Mouse (Mus musculus): ENCODE measurements around the gene Asgr2.

DNA sequence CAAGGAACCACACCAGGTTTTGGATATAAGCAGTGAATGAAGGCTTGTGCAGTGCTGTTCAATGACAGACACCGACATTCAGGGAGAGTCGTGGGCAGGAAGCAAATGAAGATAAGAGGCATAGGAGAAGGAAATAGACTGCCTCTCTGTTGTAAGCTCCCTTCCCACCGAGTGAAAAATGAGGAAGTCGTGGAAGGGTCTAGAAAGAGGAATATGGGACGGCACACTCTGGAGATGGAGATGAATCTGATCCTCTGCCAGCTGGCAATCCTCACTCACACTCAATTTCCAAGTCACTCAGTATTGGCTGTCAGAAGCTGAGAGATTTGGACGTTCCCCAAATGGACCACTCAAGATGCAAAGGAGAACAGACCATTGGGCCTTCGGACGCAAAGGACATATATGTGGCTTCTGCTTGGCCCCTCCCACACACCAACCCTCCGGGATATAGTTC is 37.5 kb downstream of the Asgr2 start, which contains the start of gene Mgl2:
- TF ChIP-seq CTCF (IDR thresholded peaks at IDR 0.05; ENCODE audit: low read depth, low read length), result no peak
- TF ChIP-seq GATA1 (IDR thresholded peaks at IDR 0.05; ENCODE audit: borderline replicate concordance, low read length), result no peak
- no peak for TF ChIP-seq POLR2AphosphoS5 (IDR thresholded peaks at IDR 0.05; ENCODE audit: insufficient replicate concordance, low read depth, low read length)

Data from G1E (cell line).